Mouse (Mus musculus): ENCODE data around the gene Swt1. TPM values are rescaled to one million over a fixed set of nuclear protein-coding genes. Genes with fewer than 3 reads are reported as not detected.
"Not testable (repeated sequence)": the region's sequence is repeated elsewhere in the genome, so short reads cannot be mapped to it uniquely, and the experiment has no call there.

Gene Swt1
- polyA plus RNA-seq, 1 experiment from 2014 or later: 33.2 TPM

GRCm38 (mm10) chr1:151355994-151356393 lies 72.3 kb downstream of the Swt1 start:
- Histone ChIP-seq H3K4me2 (ENCODE audit: low read length) (no peak overlapping the region), H3K9ac (ENCODE audit: low read depth, low read length) (no peak overlapping the region), H3K27ac (no peak overlapping the region), H3K9me3 (replicated peaks; ENCODE audit: low read length) (no peaks in the 10 kb centered on the region), H3K4me3 (replicated peaks; ENCODE audit: low read depth, low read length) (no peak overlapping the region), H3K4me1 (replicated peaks; ENCODE audit: insufficient read depth, low read length) (no peaks in the 10 kb centered on the region), H3K36me3 (ENCODE audit: insufficient read depth, low read length) (peaks cover 71% of the 10 kb centered on the region), H3K27me3 (ENCODE audit: insufficient read depth, low read length) (no peaks in the 10 kb centered on the region)
- DNase-seq (ENCODE audit: low spot score) (no peak), ATAC-seq (replicated peaks; ENCODE audit: low FRiP score, low read depth) (no peak)
- WGBS: 90% methylated on average over 5 of the region's 5 CpGs
- no peak for TF ChIP-seq CTCF (IDR thresholded peaks at IDR 0.05; ENCODE audit: low read depth)

DNA sequence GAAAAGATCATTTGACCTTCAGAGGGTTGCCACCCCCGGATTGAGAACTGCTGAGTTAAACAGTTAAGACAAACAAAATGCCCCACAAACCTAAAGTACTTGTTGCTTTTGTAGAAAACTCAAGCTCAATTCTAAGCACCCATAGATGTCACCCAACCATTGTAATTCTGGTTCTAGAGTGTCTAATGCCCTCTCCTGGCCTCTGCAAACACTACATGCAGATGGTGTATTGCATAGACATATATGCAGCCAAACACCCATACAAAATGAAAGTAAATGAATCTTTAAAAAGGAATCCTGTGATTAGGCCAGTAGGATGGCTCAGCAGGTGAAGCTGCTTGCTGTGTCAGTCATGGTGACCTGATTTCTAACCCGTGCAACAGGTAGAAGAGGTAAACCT lies 75.3 kb downstream of the Swt1 start:
- DNase-seq (ENCODE audit: low spot score) (peak; percentile 63), ATAC-seq (replicated peaks; ENCODE audit: low FRiP score, low read depth) (peak; percentile 52; the same call in 1 of the 2 replicates)
- no peaks in the 10 kb centered on the region for H3K4me1 ChIP-seq (replicated peaks; ENCODE audit: insufficient read depth, low read length)
- H3K4me3 ChIP-seq (replicated peaks; ENCODE audit: low read depth, low read length): no peak overlapping the region
- H3K4me2 ChIP-seq (ENCODE audit: low read length): no peak overlapping the region
- no peaks in the 10 kb centered on the region for H3K27me3 ChIP-seq (ENCODE audit: insufficient read depth, low read length)
- no peak overlapping the region for H3K9ac ChIP-seq (ENCODE audit: low read depth, low read length)
- no peaks in the 10 kb centered on the region for H3K9me3 ChIP-seq (replicated peaks; ENCODE audit: low read length)
- H3K27ac ChIP-seq: no peak overlapping the region
- peaks cover 56% of the 10 kb centered on the region for H3K36me3 ChIP-seq (ENCODE audit: insufficient read depth, low read length)
- TF ChIP-seq CTCF (IDR thresholded peaks at IDR 0.05; ENCODE audit: low read depth): peak; percentile 68
- 86% methylated on average over 2 of the region's 2 CpGs for WGBS

DNA sequence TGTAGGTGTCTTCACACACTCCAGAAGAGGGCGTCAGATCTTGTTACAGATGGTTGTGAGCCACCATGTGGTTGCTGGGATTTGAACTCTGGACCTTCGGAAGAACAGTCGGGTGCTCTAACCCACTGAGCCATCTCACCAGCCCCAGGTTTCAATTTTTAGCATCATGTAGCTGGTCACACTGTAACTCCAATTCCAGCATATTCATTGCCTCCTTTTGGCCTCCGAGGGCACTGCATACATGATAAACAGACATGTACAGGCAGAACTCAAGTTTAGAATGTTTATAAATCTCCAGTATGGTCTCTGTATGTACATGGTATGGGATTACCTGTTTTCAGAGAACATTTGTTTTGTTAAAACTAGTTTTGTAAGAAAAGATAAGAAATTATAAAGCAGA lies 80.0 kb downstream of the Swt1 start:
- not testable (repeated sequence) for H3K9ac ChIP-seq (ENCODE audit: low read depth, low read length); H3K27me3 ChIP-seq (ENCODE audit: insufficient read depth, low read length); H3K9me3 ChIP-seq (replicated peaks; ENCODE audit: low read length); H3K27ac ChIP-seq; DNase-seq (ENCODE audit: low spot score); ATAC-seq (replicated peaks; ENCODE audit: low FRiP score, low read depth); H3K4me1 ChIP-seq (replicated peaks; ENCODE audit: insufficient read depth, low read length); H3K4me3 ChIP-seq (replicated peaks; ENCODE audit: low read depth, low read length)
- WGBS: 48% methylated on average over 4 of the region's 4 CpGs
- Histone ChIP-seq H3K4me2 (ENCODE audit: low read length) (peak overlapping the region; percentile 46), H3K36me3 (ENCODE audit: insufficient read depth, low read length) (peaks cover 27% of the 10 kb centered on the region)
- TF ChIP-seq CTCF (IDR thresholded peaks at IDR 0.05; ENCODE audit: low read depth): peak; percentile 48; the same call in 1 of the 2 replicates

DNA sequence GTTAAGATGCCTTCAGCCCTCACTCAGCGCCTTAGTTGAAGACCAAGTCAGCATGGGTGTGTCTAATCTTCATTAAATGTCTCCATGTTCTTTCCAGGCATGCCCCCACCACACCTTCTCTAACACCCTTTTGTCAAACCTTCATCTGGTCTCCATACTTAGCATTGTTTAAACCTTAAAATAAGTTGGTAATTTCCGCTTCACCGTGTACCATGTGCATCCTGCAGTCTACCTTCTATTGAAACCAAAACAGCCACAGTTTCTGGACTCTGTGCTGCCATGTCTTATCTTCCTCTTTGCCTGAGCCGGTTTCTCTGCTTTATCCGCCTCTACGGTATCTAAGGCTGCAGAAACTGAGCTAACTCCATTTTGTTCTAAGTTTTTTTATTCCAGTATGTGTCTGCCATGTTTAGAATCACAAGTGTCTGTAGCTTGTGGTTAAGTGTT lies 81.6 kb downstream of the Swt1 start:
- H3K4me1 ChIP-seq (replicated peaks; ENCODE audit: insufficient read depth, low read length): 0 out of 2 replicates have a peak, but pooled peaks cover 4% of the 10 kb centered on the region
- 28% methylated on average over 6 of the region's 6 CpGs for WGBS
- H3K27ac ChIP-seq: peak overlapping the region; percentile 97
- H3K9ac ChIP-seq (ENCODE audit: low read depth, low read length): peak overlapping the region; percentile 95
- no peak for TF ChIP-seq CTCF (IDR thresholded peaks at IDR 0.05; ENCODE audit: low read depth)
- H3K36me3 ChIP-seq (ENCODE audit: insufficient read depth, low read length): peaks cover 16% of the 10 kb centered on the region
- H3K4me2 ChIP-seq (ENCODE audit: low read length): peak overlapping the region; percentile 68
- ATAC-seq (replicated peaks; ENCODE audit: low FRiP score, low read depth) (no peak), DNase-seq (ENCODE audit: low spot score) (no peak)
- H3K27me3 ChIP-seq (ENCODE audit: insufficient read depth, low read length): no peaks in the 10 kb centered on the region
- no peaks in the 10 kb centered on the region for H3K9me3 ChIP-seq (replicated peaks; ENCODE audit: low read length)
- peak overlapping the region; percentile 94 for H3K4me3 ChIP-seq (replicated peaks; ENCODE audit: low read depth, low read length)

DNA sequence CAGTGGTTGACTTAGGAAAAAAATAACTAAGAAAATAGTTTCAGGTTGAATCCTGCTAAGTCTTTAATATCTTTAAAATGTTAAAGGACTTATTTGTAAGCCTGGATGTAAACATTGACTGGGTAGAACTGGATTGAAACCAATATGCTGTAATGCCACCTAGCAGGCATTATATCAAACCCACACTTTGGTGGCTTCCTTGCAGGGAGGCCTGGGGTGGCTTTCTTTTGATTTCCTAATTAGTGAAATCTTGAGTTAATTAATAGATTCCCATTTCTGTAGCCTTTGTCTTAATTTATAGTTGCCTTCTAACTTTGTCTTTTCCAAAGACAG lies 82.4 kb downstream of the Swt1 start:
- H3K4me1 ChIP-seq (replicated peaks; ENCODE audit: insufficient read depth, low read length): 0 out of 2 replicates have a peak, but pooled peaks cover 4% of the 10 kb centered on the region
- H3K27ac ChIP-seq: peak overlapping the region; percentile 97
- no peak for DNase-seq (ENCODE audit: low spot score)
- peak overlapping the region; percentile 94 for H3K4me3 ChIP-seq (replicated peaks; ENCODE audit: low read depth, low read length)
- H3K27me3 ChIP-seq (ENCODE audit: insufficient read depth, low read length): no peaks in the 10 kb centered on the region
- H3K4me2 ChIP-seq (ENCODE audit: low read length): peak overlapping the region; percentile 68
- no peaks in the 10 kb centered on the region for H3K9me3 ChIP-seq (replicated peaks; ENCODE audit: low read length)
- peak overlapping the region; percentile 95 for H3K9ac ChIP-seq (ENCODE audit: low read depth, low read length)
- TF ChIP-seq CTCF (IDR thresholded peaks at IDR 0.05; ENCODE audit: low read depth): no peak
- no peak for ATAC-seq (replicated peaks; ENCODE audit: low FRiP score, low read depth)
- peaks cover 9% of the 10 kb centered on the region; the same call in 1 of the 2 replicates for H3K36me3 ChIP-seq (ENCODE audit: insufficient read depth, low read length)

- WGBS: under 1% methylated on average over 55 of the region's 55 CpGs
- 0 out of 2 replicates have a peak, but pooled peaks cover 7% of the 10 kb centered on the region for H3K4me1 ChIP-seq (replicated peaks; ENCODE audit: insufficient read depth, low read length)
- no peak for TF ChIP-seq CTCF (IDR thresholded peaks at IDR 0.05; ENCODE audit: low read depth)
- H3K9me3 ChIP-seq (replicated peaks; ENCODE audit: low read length): no peaks in the 10 kb centered on the region
- H3K9ac ChIP-seq (ENCODE audit: low read depth, low read length): peak overlapping the region; percentile 95
- H3K4me2 ChIP-seq (ENCODE audit: low read length): peak overlapping the region; percentile 68
- H3K27me3 ChIP-seq (ENCODE audit: insufficient read depth, low read length): no peaks in the 10 kb centered on the region
- ATAC-seq (replicated peaks; ENCODE audit: low FRiP score, low read depth): peak; percentile 47
- H3K36me3 ChIP-seq (ENCODE audit: insufficient read depth, low read length): peaks cover 6% of the 10 kb centered on the region; the same call in 1 of the 2 replicates
- H3K4me3 ChIP-seq (replicated peaks; ENCODE audit: low read depth, low read length): peak overlapping the region; percentile 94
- peak overlapping the region; percentile 97 for H3K27ac ChIP-seq
- peak; percentile 89 for DNase-seq (ENCODE audit: low spot score)
Measured at GRCm38 (mm10) chr1:151345109-151345862, 83.0 kb downstream of the Swt1 start.
